Mouse (Mus musculus): ENCODE results near the gene Robo2. TPM values are rescaled to one million over a fixed set of nuclear protein-coding genes. Genes with fewer than 3 reads are reported as not detected.

The Robo2 gene
- polyA plus RNA-seq, 1 experiment from 2014 or later, result 112 TPM

GRCm38 (mm10) chr16:74182509-74183113 lies 229.0 kb downstream of the Robo2 start:
- WGBS, result 36% methylated on average over 3 of the region's 3 CpGs
- peak; percentile 85 for ATAC-seq (replicated peaks)

GRCm38 (mm10) chr16:74172673-74173072 lies 239.0 kb downstream of the Robo2 start:
- Histone ChIP-seq H3K9ac (replicated peaks) (no peak overlapping the region), H3K27ac (replicated peaks) (no peak overlapping the region), H3K4me1 (no peaks in the 10 kb centered on the region), H3K36me3 (no peaks in the 10 kb centered on the region), H3K4me2 (replicated peaks) (no peak overlapping the region), H3K4me3 (no peak overlapping the region), H3K27me3 (no peaks in the 10 kb centered on the region), H3K9me3 (no peaks in the 10 kb centered on the region)
- 82% methylated on average over 3 of the region's 3 CpGs for WGBS
- ATAC-seq (replicated peaks), result 0 out of 2 replicates have a peak, but pooled peaks have one; percentile 48

More at GRCm38 (mm10) chr16:74182509-74183113, 229.0 kb downstream of the Robo2 start:
- H3K9me3 ChIP-seq, result no peaks in the 10 kb centered on the region
- H3K9ac ChIP-seq (replicated peaks), result no peak overlapping the region
- no peaks in the 10 kb centered on the region for H3K27me3 ChIP-seq
- no peaks in the 10 kb centered on the region for H3K36me3 ChIP-seq
- no peak overlapping the region for H3K4me2 ChIP-seq (replicated peaks)
- peaks cover 9% of the 10 kb centered on the region; the same call in 1 of the 2 replicates for H3K4me1 ChIP-seq
- H3K27ac ChIP-seq (replicated peaks), result no peak overlapping the region; the same call in 1 of the 2 replicates
- H3K4me3 ChIP-seq, result no peak overlapping the region

- no peaks in the 10 kb centered on the region for H3K36me3 ChIP-seq
- no peak overlapping the region for H3K4me3 ChIP-seq
- H3K9ac ChIP-seq (replicated peaks), result no peak overlapping the region
- H3K4me2 ChIP-seq (replicated peaks), result no peak overlapping the region
- no peaks in the 10 kb centered on the region for H3K4me1 ChIP-seq
- H3K27me3 ChIP-seq, result no peaks in the 10 kb centered on the region
- no peak for ATAC-seq (replicated peaks)
- no peaks in the 10 kb centered on the region for H3K9me3 ChIP-seq
- H3K27ac ChIP-seq (replicated peaks), result no peak overlapping the region
- 97% methylated on average over 4 of the region's 4 CpGs for WGBS
Measured at GRCm38 (mm10) chr16:74169642-74170041, 242.0 kb downstream of the Robo2 start.

- no peak for ATAC-seq (replicated peaks)
- WGBS, result 86% methylated on average over 7 of the region's 7 CpGs
Measured at GRCm38 (mm10) chr16:74169121-74169520, 242.5 kb downstream of the Robo2 start.

GRCm38 (mm10) chr16:74167832-74168231 lies 243.8 kb downstream of the Robo2 start:
- H3K4me1 ChIP-seq, result no peaks in the 10 kb centered on the region
- H3K4me2 ChIP-seq (replicated peaks), result no peak overlapping the region
- no peak for ATAC-seq (replicated peaks)
- no peak overlapping the region for H3K4me3 ChIP-seq
- H3K9me3 ChIP-seq, result no peaks in the 10 kb centered on the region
- no peaks in the 10 kb centered on the region for H3K27me3 ChIP-seq
- H3K36me3 ChIP-seq, result no peaks in the 10 kb centered on the region
- no peak overlapping the region for H3K9ac ChIP-seq (replicated peaks)
- no peak overlapping the region for H3K27ac ChIP-seq (replicated peaks)

More at GRCm38 (mm10) chr16:74169121-74169520, 242.5 kb downstream of the Robo2 start:
- Histone ChIP-seq H3K4me3 (no peak overlapping the region), H3K27me3 (no peaks in the 10 kb centered on the region), H3K9ac (replicated peaks) (no peak overlapping the region), H3K9me3 (no peaks in the 10 kb centered on the region), H3K4me1 (no peaks in the 10 kb centered on the region), H3K27ac (replicated peaks) (no peak overlapping the region), H3K36me3 (no peaks in the 10 kb centered on the region), H3K4me2 (replicated peaks) (no peak overlapping the region)

GRCm38 (mm10) chr16:74162041-74162440 lies 249.6 kb downstream of the Robo2 start:
- Histone ChIP-seq H3K27ac (replicated peaks) (no peak overlapping the region), H3K9me3 (no peaks in the 10 kb centered on the region), H3K4me3 (no peak overlapping the region), H3K36me3 (no peaks in the 10 kb centered on the region), H3K4me2 (replicated peaks) (no peak overlapping the region), H3K9ac (replicated peaks) (no peak overlapping the region), H3K27me3 (no peaks in the 10 kb centered on the region), H3K4me1 (no peaks in the 10 kb centered on the region)
- WGBS, result 84% methylated on average over 4 of the region's 4 CpGs
- ATAC-seq (replicated peaks), result no peak

GRCm38 (mm10) chr16:74159189-74159588 lies 252.4 kb downstream of the Robo2 start:
- no peak overlapping the region for H3K4me2 ChIP-seq (replicated peaks)
- WGBS, result 88% methylated on average over 3 of the region's 3 CpGs
- H3K4me3 ChIP-seq, result no peak overlapping the region
- H3K4me1 ChIP-seq, result no peaks in the 10 kb centered on the region
- no peak overlapping the region for H3K27ac ChIP-seq (replicated peaks)
- H3K9me3 ChIP-seq, result no peaks in the 10 kb centered on the region
- H3K27me3 ChIP-seq, result no peaks in the 10 kb centered on the region
- H3K9ac ChIP-seq (replicated peaks), result no peak overlapping the region
- ATAC-seq (replicated peaks), result no peak
- H3K36me3 ChIP-seq, result no peaks in the 10 kb centered on the region

GRCm38 (mm10) chr16:74136181-74136580 lies 275.4 kb downstream of the Robo2 start:
- no peak overlapping the region for H3K27ac ChIP-seq (replicated peaks)
- no peaks in the 10 kb centered on the region for H3K36me3 ChIP-seq
- H3K9me3 ChIP-seq, result no peaks in the 10 kb centered on the region
- no peak for ATAC-seq (replicated peaks)
- H3K4me2 ChIP-seq (replicated peaks), result no peak overlapping the region
- no peak overlapping the region for H3K4me3 ChIP-seq
- H3K4me1 ChIP-seq, result peaks cover 9% of the 10 kb centered on the region
- H3K27me3 ChIP-seq, result no peaks in the 10 kb centered on the region
- WGBS, result 90% methylated on average over 1 of the region's 1 CpGs
- H3K9ac ChIP-seq (replicated peaks), result no peak overlapping the region

GRCm38 (mm10) chr16:74132833-74133232 lies 278.8 kb downstream of the Robo2 start:
- WGBS, result 57% methylated on average over 6 of the region's 6 CpGs
- Histone ChIP-seq H3K36me3 (no peaks in the 10 kb centered on the region), H3K9me3 (no peaks in the 10 kb centered on the region), H3K4me3 (no peak overlapping the region), H3K27me3 (no peaks in the 10 kb centered on the region), H3K4me1 (peaks cover 9% of the 10 kb centered on the region), H3K27ac (replicated peaks) (no peak overlapping the region), H3K4me2 (replicated peaks) (no peak overlapping the region), H3K9ac (replicated peaks) (no peak overlapping the region)
- ATAC-seq (replicated peaks), result no peak

GRCm38 (mm10) chr16:74131370-74131769 lies 280.3 kb downstream of the Robo2 start:
- peaks cover 9% of the 10 kb centered on the region for H3K4me1 ChIP-seq
- H3K27me3 ChIP-seq, result no peaks in the 10 kb centered on the region
- no peak overlapping the region for H3K4me2 ChIP-seq (replicated peaks)
- H3K36me3 ChIP-seq, result no peaks in the 10 kb centered on the region
- 91% methylated on average over 5 of the region's 5 CpGs for WGBS
- ATAC-seq (replicated peaks), result no peak
- no peak overlapping the region for H3K4me3 ChIP-seq
- no peak overlapping the region for H3K9ac ChIP-seq (replicated peaks)
- H3K9me3 ChIP-seq, result no peaks in the 10 kb centered on the region
- H3K27ac ChIP-seq (replicated peaks), result no peak overlapping the region

GRCm38 (mm10) chr16:74128443-74128983 lies 283.1 kb downstream of the Robo2 start:
- no peaks in the 10 kb centered on the region for H3K27me3 ChIP-seq
- no peaks in the 10 kb centered on the region for H3K9me3 ChIP-seq
- H3K4me2 ChIP-seq (replicated peaks), result no peak overlapping the region
- H3K9ac ChIP-seq (replicated peaks), result no peak overlapping the region
- no peaks in the 10 kb centered on the region for H3K36me3 ChIP-seq
- H3K4me3 ChIP-seq, result no peak overlapping the region
- 76% methylated on average over 5 of the region's 5 CpGs for WGBS
- no peak for ATAC-seq (replicated peaks)
- H3K27ac ChIP-seq (replicated peaks), result no peak overlapping the region
- no peaks in the 10 kb centered on the region for H3K4me1 ChIP-seq

GRCm38 (mm10) chr16:74113155-74113554 lies 298.5 kb downstream of the Robo2 start:
- peaks cover 3% of the 10 kb centered on the region; the same call in 1 of the 2 replicates for H3K4me1 ChIP-seq
- no peak overlapping the region for H3K4me2 ChIP-seq (replicated peaks)
- H3K27me3 ChIP-seq, result no peaks in the 10 kb centered on the region
- WGBS, result 38% methylated on average over 3 of the region's 3 CpGs
- H3K36me3 ChIP-seq, result no peaks in the 10 kb centered on the region
- no peak overlapping the region for H3K4me3 ChIP-seq
- H3K9ac ChIP-seq (replicated peaks), result no peak overlapping the region
- ATAC-seq (replicated peaks), result no peak
- H3K27ac ChIP-seq (replicated peaks), result no peak overlapping the region
- H3K9me3 ChIP-seq, result no peaks in the 10 kb centered on the region

- 72% methylated on average over 4 of the region's 4 CpGs for WGBS
- H3K4me2 ChIP-seq (replicated peaks), result no peak overlapping the region
Measured at GRCm38 (mm10) chr16:74111101-74111500, 300.5 kb downstream of the Robo2 start.

More at GRCm38 (mm10) chr16:74111101-74111500, 300.5 kb downstream of the Robo2 start:
- H3K27ac ChIP-seq (replicated peaks), result no peak overlapping the region
- no peaks in the 10 kb centered on the region for H3K36me3 ChIP-seq
- H3K9ac ChIP-seq (replicated peaks), result no peak overlapping the region
- no peaks in the 10 kb centered on the region for H3K27me3 ChIP-seq
- no peak for ATAC-seq (replicated peaks)
- H3K4me1 ChIP-seq, result peaks cover 3% of the 10 kb centered on the region; the same call in 1 of the 2 replicates
- H3K4me3 ChIP-seq, result no peak overlapping the region
- no peaks in the 10 kb centered on the region for H3K9me3 ChIP-seq

Data from forebrain, embryonic 15.5 days (tissue).